Mouse (Mus musculus) heart, postnatal 0 days (tissue): ENCODE data around the gene Ociad2.

Experiments
- CTCF ChIP-seq: IDR thresholded peaks from 2 replicates; pipeline ENCODE4 v1.5.1; 2016; ENCODE audit warnings: antibody characterized with exemption, control low read depth, low read depth
- EP300 ChIP-seq: IDR thresholded peaks from 2 replicates; pipeline ENCODE4 v1.6.1; 2016; ENCODE audit warnings: antibody characterized with exemption, low read depth

DNA sequence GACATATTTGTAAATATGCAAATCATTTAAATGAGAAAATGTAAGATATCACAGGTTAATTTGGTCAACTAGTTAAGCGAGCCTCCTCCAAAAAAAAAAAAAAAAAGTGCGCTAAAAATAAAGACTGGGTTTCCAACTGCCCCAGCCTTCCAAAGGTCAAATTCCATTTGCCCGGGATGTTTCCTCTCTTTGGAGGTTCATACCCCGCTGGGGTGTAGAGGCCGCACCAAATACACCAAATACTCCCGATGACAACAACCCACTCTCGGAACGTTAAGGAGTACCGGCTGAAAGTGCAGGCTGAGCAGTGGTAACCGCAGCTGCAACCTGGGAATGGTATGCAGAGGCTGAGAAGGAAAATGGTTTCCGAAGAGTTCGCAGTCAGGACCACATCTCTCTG is 19.4 kb upstream of the Ociad2 start:
- no peak for TF ChIP-seq CTCF
- TF ChIP-seq EP300: no peak
